Mouse (Mus musculus) cerebellum, postnatal 25 days (tissue): ENCODE measurements around the gene Zfp618.
A peak's percentile ranks its signal among the peaks of the same experiment; 100 is the strongest.

Experiments
- DNase-seq, 2 experiments: peaks; one replicate each; pipeline ENCODE4 v3.0.0; 2021; ENCODE audit warnings: mixed read lengths in 2 of 2

Gene Zfp618

DNA sequence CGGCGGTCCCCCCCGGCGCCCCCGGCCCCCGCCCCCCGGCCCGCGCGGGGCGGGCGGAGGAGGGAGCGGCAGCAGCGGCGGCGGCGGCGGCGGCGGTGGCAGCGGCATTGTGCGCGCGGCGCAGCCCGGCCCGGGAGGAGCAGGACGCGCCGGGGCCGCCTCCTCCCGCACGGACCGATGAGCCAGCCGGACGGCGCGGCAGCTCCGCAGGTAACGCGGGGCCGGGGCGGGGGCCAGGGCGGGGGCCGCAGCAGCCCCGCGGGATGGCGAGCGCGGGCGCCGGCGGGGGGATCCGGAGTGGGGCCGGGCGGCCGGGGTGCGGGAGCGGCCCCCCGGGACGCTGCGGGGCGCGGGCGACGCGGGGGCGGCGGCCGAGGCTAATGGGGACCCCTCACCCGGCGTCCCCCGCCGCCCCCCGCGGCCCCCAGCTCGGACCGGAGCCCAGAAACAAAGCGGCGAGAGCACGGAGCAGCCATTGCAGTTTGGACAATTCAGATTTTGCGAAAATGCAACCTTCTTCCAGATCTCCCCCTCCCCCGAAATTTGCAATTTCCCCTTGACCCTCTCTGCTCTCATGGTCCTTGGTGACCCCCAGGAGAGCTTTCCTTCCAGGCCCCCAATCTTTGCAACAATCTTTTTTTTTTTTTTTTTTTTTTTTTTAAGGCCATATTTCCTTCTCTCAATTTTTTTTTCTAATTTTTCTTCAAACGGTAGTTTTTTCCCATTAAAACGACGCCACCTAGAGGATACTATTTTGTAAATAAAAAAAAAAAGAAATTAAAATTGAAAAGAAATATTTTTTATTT, at the start of gene Zfp618:
Zfp618 (plus strand) TSS at position 77 of the 806 bp plus-strand sequence.
- DNase-seq = peak; percentile 53 to 68

DNA sequence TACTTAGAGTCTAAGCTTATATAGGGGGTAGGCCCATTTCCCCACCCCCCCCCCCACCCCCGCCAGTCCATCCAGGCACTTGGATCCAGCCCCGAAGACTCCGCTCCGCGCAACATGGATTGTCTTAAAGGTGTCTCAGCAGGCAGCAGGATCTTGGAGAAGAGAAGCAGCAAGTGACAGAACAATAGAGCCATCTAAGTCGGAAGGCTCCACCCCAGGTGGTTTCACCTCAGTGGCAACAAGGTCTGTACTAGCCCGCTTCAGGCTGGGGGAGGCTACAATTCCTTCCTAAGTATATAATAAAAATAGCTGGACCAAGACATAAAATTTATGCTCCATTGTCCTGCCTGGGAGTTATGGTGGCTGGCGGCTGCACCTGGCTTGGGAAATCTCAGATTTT, 48.3 kb upstream of the Zfp618 start:
- no peak for DNase-seq

DNA sequence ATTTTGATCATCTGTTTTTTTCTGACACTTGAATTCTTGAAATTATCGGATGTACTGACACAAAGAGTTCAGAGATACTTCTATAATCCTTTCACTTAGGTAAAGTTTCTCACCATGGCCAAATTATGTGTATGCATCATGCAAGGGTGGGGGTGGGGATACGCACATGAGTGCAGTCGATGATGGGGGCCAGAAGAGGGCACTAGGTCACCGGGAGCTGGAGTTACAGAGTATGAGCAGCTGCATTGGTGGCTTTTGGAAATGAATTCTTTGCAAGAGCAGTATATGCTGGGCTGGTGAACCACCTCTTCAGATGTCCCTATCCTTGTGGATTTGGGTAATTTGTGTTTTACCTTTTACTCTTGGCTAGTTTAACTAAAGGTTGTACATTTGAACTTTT, 31.6 kb upstream of the Zfp618 start:
- no peak for DNase-seq

DNA sequence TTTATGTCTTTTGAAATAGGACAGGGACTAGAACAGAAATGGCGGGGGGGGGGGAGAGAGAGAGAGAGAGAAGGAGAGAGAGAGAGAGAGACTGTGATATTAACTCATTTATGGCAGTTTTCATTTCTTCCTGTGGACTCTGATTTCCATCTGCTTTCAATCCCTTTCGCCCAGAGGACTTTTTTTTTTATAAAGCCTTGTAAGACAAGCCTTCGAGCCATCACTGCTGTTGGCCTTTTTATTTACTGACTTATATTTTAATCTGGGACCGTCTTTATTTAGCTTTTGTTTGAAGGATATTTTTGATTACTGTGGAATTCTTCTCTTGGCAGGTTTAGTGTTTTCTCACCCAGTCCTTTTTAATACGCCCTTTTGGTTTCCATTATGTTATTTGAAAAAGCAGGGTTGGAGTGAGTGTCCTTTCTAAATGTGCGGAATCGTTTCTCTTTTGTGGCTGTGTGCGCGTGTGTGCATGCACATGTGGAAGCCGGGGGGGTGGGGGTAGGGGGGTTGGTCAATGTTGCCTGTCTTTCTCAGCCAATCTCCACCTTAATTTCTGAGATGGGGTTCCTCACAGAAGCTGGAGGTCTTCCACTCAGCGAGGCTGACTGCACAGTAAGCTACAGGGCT, 29.7 kb upstream of the Zfp618 start:
- no peak for DNase-seq

DNA sequence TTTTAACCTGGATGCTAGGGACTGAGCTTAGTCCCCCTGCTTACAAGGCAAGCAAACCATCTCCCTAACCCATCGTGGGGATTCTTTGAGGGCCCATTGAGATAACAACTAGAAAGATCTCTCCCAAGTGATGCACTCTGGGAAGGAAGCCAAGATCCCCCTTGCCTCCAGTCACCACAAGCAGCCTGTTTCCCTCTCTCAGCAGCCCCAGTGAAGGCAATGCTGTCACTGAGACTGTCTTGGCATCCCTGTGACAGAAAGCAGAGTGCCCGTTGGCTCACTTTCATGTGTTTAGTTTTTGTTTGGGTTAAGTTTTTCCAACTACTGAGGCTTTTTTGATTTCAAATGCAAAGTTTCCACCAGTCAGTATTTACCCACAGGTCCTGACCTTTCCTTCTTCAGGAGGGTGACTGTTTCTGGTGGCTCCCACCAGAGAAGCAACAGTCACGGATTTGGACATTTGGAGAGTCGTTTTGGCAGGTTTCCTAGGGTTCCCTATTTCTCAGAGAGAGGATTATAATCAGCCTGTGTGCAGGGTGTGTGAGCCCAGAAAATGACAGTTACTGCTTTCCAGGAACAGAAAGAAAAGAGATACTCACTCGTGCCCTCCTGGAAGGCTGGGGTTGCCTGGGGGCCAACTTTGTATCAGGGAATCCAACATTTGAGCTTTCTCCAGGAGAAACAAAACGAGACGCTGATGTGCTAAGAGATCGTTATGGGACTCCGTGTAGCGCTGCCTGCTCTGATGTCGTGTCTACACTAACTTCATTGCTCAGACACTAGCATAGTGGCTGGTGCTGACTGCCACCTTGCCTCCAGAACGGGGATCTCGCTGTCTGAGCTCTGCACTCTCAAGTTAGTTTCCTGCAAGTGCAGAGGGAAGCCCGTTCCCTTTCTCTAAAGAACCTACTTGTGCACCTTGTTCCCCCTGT, 23.1 kb upstream of the Zfp618 start:
- peak; percentile 7 to 20 for DNase-seq

DNA sequence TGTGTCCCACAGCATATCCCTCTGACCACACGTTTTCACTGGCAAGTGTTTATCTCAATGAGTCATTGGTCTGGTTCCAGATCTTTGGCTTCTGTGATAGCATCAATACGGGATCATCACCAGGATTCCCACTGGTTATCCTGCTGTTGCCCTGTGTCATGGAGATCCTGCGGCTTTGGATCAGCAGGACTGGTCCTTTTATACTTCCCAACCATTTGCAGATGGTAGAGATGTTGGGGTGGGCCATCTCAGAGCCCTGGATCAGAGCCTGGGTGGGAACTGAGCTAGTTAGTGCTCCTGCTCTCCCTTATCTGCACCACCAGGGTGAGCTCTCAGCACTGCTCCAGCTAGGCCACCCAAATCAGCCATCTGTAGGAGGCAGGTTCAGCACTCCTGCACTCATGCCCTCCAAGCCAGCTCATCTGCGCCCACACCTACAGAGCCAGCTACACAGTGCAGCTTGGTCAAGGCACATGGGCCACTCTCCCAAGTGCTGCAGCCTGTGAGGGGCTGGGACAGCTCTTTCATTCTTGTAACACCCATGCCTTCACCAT, 21.0 kb upstream of the Zfp618 start:
- peak; percentile 13 to 20 for DNase-seq

DNA sequence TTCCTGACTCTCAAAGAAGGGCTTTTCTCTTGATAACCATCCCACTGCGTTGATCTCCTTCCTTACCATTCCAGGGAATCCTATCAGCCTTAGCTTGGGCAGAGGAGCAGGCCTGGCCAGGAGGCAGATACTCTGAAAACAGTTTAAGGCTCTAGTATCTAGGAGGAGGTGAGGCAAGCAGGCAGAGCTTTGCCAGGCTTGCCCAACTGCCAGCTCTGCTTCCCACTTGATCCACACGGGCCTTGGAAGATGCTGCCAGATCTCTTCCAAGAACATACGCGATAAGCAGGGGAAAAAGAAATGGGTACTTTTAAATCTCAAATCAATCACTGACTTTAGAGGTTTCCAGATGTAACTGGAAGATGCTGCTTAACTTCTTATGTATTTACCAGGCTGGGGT, 1.6 kb upstream of the Zfp618 start:
- DNase-seq = no peak

DNA sequence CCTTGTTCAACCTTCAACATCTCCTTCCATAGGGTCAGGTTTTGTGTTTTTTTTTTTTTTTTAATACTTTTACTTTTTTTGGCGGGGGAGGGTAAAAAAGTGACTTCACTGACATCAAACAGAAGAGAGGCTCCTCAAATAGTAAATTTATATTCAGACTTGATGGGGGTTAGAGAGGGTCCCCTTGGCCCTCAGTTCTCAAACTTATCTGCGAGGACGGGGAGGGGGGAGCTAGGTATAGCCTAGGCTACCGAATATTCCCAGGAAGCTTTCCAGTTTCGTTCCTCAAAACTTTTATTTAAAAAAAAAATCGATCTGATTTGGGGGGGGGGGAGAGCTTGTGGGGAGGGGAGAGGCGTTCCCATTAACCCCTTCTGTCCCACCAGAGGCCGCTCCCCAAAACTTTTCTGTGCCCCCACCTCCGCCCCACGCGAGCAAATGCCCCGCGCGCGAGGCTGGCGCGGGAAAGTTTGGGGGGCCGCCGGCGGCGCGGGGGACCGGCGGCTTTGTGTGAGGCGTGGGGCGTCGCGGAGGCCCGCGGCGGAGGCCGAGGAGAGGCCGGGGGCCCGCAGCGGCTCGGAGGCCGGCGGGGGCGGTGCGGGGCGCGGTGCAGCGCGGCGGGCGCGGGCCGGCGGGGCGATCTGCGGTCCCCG, 403 bp upstream of the Zfp618 start:
- peak in 1 of 2 experiments; percentile 15 for DNase-seq

DNA sequence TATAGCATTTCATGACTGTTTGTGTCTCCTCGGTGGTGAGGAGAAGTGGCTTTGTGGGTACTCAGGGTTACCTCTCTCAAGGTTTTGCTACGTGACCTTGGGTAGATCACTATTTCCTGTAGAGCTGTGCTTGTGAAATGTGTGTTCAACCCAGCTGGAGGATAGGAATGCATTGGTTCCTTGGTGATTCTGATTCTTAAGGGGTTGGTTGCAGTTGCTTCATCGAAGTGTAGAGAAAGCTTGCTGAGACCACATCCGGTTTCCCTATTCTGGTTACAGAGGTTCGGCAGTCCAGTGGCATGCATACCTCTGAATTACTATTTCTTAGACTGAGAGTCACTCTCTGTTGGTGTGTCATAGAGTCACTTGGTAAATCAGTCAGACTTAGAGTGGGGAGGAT, 4.2 kb downstream of the Zfp618 start:
- DNase-seq = no peak

DNA sequence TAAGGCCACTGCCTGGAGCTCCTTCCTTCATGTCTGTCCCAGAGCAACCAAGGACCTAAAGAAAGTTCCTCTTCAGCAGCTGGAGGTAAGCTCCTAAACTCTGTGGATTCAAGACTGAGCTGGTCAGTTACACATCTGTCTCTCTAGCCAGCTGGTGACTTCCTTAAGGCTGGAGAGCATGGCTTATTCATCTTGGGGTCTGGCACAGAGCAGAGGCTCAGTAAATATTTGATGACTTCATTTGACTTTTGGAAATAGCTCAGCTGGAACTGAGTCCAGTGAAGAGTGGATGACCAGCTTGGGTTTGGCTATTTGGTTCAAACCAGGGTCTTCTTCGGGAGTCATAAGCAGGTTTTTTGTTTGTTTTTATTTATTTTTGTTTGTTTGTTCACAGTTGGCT, 6.6 kb downstream of the Zfp618 start:
- DNase-seq = no peak

DNA sequence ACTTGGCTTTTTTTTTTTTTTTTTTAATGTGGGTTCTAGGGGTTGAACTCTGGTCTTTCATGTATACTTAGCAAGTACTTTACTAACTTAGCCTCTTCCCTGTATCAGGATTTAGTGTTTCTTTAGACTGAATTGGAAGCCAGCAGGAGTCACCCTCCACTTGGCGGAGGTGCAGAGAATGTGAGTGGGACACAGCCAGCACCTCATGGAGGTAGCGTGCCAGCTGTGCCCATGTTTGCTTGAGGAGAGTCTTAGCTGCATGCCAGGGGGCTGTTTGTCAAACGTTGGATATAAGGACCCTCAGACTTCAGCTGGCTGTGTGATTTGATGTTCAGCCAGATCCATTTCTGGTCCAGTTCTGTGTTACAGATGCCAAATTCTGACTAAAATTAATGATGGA, 7.7 kb downstream of the Zfp618 start:
- no peak for DNase-seq

DNA sequence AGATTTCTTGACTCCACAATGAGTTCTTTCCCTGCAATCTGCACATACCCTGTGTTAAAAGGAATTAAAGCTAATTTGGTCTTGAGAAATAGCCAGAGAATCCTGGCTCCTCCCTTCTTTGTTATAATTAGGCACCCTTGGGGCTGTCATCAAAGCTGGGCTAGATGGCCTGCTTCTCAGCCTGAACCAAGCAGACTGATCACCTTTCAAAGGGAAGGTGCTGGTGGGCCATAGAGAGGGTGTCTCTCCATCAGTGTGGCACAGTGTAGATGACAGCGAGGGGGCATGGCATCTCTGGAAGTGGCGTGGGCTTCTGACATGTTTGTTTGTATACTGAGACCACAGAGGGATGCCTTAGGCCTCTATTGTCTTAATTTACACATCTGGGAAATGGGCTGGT, 9.5 kb downstream of the Zfp618 start:
- no peak for DNase-seq

DNA sequence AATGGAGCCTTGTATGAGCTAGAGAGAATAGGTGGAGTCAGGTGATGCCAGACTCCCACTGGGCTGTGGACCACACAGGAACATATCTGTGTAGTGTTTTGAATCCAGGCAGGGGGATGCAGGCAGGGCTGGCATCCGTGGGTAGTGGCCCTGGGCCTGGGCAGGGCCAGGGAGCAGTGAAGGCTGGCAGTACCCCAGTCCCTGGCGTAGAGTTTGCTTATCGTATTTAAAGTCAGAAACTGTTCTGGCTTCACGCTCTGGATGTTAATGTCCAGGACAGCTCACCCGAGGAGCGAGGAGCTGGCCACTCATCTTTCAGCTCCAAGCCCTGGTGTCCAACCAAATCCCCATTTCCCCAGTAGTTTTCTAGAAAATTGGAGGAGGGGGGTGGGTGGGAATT, 10.2 kb downstream of the Zfp618 start:
- DNase-seq = no peak

DNA sequence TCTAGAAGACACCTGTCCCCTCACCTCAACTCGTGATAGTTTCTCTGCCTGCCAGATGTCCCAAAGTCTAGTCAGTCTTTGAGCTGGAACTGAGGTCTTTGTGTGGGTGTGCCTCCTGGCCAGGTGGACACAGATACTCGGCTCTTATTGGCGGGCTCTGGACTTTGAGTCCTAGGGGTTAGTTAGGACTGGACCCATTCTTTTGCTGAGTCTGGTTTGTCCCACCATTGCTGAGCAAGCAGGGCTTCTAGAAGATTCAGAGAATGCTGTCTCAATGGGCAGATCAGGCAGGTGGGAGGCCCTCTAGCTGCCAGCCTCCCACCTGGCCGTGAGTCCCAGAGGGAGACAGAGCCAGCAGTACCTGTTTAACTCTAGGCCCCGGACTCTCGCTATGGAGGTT, 12.1 kb downstream of the Zfp618 start:
- no peak for DNase-seq

DNA sequence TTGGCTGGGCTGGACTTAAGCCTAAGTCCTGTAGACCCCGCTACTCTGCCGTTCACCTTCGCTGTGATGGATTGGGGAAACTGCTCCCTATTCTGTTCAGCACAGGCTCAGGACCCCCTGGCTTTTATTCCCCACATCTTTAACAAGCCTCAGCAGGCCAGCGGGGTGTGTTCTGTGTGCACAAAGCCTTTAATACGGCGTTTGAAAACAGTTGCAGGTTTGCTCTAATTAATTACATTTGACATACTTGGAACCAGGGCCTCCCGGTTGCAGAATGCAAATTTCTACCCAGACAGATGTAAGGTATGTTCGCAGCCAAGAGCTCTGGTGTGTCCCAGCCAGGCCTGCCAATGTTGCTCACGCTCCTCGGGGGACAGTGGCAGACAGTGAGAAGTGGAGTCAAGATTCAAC, 13.1 kb downstream of the Zfp618 start:
- no peak for DNase-seq

DNA sequence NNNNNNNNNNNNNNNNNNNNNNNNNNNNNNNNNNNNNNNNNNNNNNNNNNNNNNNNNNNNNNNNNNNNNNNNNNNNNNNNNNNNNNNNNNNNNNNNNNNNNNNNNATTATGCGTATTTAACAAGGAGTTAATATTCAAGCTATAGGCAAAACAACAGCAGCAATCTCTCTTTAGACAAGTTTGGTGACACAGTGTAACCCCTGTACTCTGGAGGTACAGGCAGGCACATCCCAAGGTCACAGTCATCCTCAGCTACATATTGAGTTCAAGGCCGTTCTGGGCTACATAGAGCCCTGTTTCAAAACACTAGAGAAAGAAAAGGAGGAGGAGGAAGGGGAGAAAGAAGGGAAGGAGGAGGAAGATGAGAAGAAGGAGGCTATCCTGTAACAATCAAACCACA, 16.2 kb downstream of the Zfp618 start:
- no peak for DNase-seq

DNA sequence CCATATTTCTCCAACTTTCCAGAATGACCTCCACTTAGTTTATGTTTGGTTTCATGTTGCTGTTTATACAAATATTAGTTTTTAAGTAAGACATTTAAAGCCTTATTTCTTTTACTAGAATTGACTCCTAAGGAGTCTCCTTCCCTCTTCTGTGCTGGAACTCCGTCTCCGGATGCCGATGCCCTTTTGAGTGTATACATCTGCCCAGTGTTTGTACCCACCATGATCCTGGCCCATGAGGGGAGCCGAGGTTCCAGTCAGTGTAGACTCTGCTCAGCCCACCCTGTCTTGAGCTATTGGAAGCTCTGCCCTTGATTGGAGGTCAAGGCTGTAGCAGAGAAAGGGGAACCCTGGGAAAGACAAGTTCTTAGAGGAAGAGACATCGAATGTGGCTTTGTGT, 18.2 kb downstream of the Zfp618 start:
- DNase-seq = no peak

DNA sequence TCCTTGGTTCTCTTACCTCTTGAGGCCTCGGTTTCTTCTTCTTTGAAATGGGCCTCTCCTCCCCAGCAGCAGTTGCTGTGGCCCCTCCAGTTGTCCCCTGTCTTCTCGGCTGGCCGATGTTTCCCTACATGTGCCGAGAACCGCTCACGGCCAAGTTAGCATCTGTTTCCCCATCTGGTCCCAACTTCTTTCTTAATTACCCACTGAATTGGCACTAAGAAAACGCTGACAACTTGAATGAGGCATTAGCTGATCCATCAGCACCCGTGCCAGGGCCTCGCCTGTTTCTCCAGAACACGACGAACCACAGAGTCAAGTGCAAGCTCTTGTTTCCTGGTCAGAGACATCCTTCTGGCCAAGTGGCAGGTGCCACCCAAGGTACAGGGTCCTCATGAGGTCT, 26.0 kb downstream of the Zfp618 start:
- no peak for DNase-seq

DNA sequence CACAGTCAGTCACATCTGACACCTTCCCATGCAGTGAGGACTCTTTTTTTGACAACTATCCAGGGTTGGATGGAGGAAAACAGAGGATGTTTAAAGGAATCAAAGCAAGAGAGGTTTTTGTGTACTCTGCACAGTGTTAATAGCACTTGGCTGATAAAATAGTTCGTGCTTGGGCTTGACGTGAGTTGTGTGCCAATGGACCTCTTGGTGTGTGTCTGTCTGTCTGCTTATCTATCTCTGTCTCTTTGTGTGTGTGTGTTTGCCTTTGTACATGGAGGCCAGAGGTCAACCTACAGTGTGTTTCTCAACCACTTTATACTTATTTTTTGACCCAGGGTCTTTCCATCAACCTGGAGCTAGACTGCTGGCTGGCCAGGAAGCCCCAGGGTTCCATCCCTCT, 27.8 kb downstream of the Zfp618 start:
- no peak for DNase-seq

DNA sequence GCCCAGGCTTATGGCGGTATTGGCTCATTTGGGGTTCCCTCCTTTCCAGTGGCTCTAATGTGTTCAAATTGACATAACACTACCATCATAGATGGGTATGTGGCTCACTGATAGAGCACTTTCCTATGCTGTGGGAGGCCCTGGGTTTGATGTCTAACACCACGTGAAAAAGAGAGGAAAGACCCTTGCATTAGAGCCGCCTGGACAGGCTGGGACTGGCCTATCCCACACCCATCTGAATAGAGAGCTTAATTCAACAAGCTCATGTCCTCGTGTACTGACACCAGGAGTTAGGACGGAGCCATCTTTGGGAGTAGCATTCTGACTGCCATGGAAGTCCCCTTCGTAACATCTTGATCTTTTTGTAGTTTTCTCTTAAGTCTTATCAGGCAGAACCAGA, 32.2 kb downstream of the Zfp618 start:
- DNase-seq = no peak

DNA sequence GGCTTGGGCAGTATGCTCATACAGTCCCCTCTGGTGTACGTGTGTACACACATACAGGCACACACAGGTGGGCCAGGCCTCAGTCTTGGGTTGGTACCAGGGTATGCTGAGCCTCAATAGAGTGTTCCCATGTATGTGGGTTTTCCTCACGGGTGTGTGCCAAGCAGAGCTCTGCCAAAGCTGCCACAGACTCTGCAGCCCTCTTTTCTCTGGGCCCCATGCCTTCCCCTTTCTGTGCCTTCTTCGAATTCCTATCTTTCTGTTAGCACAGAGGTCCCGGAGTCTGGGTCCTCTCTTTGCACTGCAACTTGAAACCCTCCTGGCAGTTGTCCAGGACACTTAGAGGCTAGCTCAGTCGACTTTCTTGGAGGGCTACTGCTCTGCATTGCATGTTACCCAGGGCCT, 33.1 kb downstream of the Zfp618 start:
- DNase-seq = no peak

DNA sequence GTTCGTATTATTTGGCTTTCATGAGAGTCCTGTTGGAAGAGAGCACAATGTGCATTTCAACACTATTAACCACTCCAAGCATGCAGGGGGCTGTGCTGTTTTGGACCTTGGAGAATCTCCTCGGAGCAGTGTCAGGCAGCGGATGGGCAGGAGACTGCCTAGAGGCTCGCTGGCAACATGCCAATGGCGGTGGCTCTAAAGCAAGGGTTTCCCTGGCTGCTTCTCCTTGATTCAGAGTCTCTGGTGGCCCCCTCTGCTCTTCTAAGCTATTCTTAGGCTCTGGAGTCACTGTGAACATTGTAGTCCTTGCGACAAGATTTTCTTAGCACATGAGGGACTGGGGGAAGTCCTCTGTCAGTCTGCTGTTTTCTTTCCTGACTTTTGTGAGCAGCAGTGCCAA, 33.5 kb downstream of the Zfp618 start:
- peak in 1 of 2 experiments; percentile 47 for DNase-seq

DNA sequence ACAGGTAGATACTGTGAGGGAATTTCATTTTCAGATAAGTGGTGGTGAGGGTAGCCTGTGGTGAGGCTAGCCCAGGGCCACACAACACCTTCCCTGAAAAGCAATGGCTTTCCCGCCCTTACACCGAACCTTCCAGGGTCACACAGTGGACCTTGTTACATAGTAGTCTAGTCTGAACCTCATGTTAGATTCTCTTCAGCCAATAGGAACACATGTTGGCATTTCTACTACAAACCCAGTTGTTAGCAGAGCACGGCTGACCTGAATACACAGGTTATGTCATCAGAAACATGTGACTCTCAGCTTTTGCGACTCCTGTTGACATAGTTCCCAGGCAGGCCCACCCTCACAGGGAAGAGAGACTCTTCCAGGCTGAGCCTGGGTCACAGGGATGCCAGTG, 33.9 kb downstream of the Zfp618 start:
- no peak for DNase-seq
